Mouse (Mus musculus) 3134 (cell line): ENCODE results near the gene Ppm1h.

Experiments used
- DNase-seq: peaks from one replicate; pipeline ENCODE4 v3.0.0-alpha.2; 2011; ENCODE audit warnings: low spot score; ENCODE audit not compliant: insufficient read length; ENCODE audit errors: extremely low read depth

Ppm1h gene

GRCm38 (mm10) chr10:122886055-122886915 is 207.7 kb downstream of the Ppm1h start:
- DNase-seq: peak; percentile 21

GRCm38 (mm10) chr10:122886916-122887527 is 208.5 kb downstream of the Ppm1h start:
- no peak for DNase-seq

DNA sequence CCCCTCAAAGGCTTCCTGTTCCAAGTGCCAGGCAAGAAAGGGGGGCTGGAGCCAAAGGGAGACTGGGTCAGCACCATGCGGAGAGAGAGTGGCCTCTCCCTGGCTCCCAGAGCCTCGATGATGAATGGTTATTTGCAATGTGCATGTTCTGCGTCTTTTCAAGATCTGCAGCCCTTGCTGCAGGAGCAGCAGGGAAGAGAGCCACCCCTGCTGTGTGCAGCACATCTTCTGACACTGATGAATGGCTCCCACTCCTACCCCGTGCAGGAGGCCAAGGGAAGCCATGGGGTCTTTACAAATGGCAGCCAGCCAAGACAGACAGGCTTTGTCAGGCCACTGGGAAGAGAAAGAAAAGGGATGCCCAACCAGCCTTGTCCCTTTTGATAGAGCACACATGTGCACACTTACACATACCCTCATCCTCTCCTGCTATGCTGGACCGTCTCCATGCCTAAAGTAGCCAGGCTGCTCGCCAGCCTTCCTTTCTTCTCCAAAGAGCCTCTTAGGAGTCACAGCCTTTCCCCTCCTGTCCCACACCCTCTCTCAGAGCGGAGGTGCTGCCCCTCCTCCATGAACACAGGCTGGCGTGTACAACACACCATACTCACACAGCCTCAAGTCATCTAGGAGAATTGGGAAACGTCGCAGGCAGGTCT is 209.1 kb downstream of the Ppm1h start:
- no peak for DNase-seq

DNA sequence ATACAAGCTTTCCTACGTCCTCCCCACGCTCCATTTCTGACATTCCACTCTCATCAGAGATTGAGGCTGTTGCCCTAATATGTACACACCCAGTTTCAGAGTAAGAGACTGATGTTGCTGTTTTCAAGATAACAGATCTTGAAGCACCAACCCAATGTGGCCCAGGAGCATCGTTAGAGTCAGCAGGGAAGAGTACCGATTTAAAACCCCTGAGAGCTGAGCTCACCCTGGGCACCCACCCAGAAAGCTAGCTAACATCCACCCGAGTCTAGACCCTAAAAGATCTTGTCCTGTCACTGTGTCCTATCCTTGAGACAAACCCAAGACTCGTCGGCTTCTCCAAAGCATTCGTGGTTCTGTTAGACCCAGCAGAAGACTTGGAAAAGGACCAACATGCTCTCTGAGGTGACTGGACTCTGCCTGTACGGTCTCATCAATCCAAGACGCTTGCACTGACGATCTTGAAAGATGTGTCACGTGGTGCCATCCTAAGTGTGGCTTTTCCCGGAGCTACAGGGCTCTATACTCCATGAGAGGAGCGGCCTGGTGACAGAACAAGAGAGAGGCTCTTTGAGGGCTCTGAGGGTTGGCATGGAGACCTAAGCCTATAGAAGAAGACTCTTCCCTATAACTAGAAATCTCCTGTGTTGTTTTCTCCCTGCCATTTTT is 212.3 kb downstream of the Ppm1h start:
- DNase-seq: no peak

GRCm38 (mm10) chr10:122891461-122891860 is 212.9 kb downstream of the Ppm1h start:
- DNase-seq: no peak

DNA sequence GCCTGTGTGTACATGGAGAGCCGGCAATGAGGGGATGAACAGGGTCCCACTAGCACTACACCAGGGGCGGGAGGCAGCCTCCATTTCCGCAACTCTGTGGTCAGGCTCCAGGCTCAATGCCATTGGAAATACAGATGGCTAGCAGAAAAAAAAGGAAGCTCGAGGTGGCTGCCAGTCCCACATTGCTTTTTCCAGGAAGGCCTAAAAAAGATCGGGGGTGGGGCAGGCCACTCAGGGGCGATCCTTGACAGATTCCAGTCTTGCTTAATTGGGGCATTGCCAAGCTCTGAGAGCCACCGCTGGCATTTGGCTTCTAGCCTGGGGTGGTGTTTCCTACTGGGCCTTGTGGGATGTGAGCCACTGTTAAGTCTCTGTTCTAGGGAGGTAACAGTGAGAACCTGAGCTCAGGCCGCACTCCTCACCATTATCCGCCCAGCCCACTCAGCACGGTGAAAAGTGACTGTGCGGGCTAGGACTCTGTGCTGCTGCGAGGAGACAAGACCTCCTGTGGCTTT is 216.1 kb downstream of the Ppm1h start:
- DNase-seq: peak; percentile 72

DNA sequence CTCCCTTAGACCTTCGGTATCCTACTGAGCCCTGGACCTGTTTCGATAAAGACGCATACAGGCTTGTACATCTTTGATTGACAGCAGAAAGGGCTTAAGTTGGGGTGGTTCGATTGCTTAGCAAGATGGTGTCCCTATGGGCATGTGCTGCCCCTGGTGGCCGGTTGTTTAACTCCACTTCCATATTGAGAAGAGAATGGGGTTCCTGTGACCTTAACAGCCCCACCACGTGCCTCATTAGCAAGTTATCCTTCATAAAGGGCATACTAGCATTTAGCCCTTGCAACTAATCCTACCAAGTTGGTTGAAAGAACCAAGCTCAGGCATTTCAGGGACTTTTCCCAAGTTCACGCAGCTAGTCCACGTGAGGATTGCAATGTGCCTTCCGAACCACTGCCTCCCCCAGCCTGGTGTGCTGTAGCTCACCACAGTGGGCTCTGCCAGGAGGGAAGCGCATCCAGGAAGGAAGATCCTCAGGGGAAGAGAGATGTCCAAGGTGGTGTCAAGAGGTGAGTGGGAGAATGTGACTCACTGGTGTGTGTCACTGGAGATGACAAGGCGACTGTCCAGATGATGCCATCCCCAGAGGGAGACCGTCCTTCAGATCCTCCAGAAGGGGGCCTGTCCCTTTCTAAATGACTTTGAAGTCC is 216.7 kb downstream of the Ppm1h start:
- no peak for DNase-seq

- no peak for DNase-seq
Measured at GRCm38 (mm10) chr10:122899971-122900370, 221.4 kb downstream of the Ppm1h start.

GRCm38 (mm10) chr10:122900466-122900865 is 221.9 kb downstream of the Ppm1h start:
- no peak for DNase-seq

- DNase-seq: no peak
Measured at GRCm38 (mm10) chr10:122901379-122901778, 222.8 kb downstream of the Ppm1h start.

GRCm38 (mm10) chr10:122909406-122910032 is 231.0 kb downstream of the Ppm1h start:
- DNase-seq: no peak

DNA sequence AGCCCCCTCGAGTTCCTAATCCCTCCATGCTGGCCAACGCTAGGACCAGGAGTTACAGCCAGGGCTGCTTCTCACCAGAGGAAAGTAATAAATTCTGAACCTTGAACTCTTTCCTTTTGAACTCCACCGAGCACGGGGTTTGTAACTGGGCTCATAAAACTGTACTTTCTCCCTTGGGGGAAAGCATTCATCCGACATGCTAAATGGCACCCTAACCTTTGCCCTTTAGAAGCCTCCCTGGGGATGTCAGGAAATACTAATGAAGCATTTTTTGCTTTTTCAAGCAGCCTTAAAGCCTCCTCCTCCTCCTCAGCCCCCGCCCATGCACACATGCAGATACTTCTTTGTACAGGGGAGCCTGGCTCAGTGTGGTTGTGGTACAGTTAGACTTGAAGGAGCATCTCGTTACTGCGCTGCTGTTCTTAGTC is 232.2 kb downstream of the Ppm1h start:
- no peak for DNase-seq

GRCm38 (mm10) chr10:122911668-122912067 is 233.1 kb downstream of the Ppm1h start:
- no peak for DNase-seq

DNA sequence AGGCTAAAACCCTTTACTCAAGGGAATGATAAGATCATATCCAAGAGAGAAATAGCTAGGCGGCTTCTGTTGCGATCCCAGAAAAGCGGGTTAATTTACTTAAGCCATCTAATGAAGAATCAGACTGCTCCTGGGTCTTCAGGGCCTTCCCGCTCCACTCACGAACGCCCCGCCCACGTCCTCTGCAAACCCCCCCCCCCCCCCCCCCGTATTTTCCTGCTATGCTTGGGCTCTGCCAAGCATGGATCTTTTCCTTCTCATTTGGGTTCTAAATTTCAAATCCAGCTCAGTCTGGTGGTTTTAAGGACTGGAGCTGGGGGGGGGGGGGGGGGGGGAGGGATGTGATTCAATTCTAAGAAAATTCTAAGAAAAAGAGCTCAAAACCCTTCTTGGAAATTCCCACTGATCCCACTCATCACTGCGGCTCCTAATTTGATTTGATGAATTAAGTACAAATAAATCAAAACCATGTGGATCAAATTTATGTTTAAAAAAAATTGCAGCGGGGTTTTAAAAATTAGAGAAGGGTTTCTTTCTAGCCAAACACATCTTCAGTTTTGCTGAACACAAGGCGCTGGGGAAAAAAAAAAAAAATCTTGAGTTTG is 233.6 kb downstream of the Ppm1h start:
- DNase-seq: peak; percentile 27

GRCm38 (mm10) chr10:122912701-122913368 is 234.3 kb downstream of the Ppm1h start:
- DNase-seq: peak; percentile 90

DNA sequence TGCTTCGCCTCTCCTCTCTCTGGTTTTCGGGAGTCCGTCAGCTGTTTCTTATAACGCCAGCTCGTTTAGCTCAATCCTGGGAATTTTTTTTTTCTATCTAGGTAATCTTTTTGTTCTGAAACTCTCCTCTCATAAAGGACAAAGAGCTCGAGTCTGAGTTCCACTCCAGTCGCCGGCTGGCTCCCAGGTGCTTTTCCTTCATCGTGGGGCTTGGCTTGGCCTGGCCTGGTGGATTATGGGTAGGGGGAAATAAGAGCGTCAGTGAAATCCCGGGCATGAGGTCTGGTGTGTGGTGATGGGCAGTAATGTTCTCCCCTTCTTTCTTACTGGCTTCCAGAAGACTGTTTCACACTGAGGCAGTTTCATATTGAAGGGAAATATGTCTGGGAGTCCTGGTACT is 234.8 kb downstream of the Ppm1h start:
- DNase-seq: no peak

DNA sequence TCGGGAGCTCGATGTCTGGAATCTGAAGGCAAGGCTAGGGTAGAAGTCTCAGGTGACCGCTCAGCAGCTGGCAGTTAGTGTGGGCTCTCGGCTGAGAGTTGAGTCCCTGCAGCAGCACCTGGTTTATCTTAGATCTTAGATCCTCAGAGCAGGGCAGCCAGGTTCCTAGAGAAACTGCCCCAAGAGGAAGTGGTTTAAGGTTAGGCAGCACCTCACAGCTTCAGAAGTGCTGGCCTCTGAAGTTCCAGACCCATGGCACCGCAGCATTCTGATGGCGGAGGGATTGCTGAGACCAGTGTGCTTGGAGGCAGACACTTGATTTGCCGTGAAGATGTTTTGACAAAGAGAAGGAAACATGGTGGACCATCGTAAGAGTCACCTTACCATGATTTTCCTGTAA is 237.3 kb downstream of the Ppm1h start:
- no peak for DNase-seq

GRCm38 (mm10) chr10:122917648-122918324 is 239.2 kb downstream of the Ppm1h start:
- DNase-seq: no peak
